Mouse (Mus musculus): ENCODE results near the gene Tnfsf13.
"Not testable (repeated sequence)": the region's sequence is repeated elsewhere in the genome, so short reads cannot be mapped to it uniquely, and the experiment has no call there.

Tnfsf13 gene

GRCm38 (mm10) chr11:69703814-69704612 is 18.4 kb upstream of the Tnfsf13 start:
- DNase-seq (ENCODE audit: low spot score in 2 of 2) = no peak

GRCm38 (mm10) chr11:69703381-69703780 is 17.8 kb upstream of the Tnfsf13 start:
- not testable (repeated sequence) for DNase-seq (ENCODE audit: low spot score in 2 of 2)

- DNase-seq (ENCODE audit: low spot score in 2 of 2) = not testable (repeated sequence)
Measured at GRCm38 (mm10) chr11:69702886-69703285, 17.3 kb upstream of the Tnfsf13 start.

- no peak for DNase-seq (ENCODE audit: low spot score in 2 of 2)
Measured at GRCm38 (mm10) chr11:69699595-69699994, 14.0 kb upstream of the Tnfsf13 start.

GRCm38 (mm10) chr11:69698574-69698973 is 13.0 kb upstream of the Tnfsf13 start:
- no peak for DNase-seq (ENCODE audit: low spot score in 2 of 2)

- DNase-seq (ENCODE audit: low spot score in 2 of 2) = no peak
Measured at GRCm38 (mm10) chr11:69697396-69697795, 11.8 kb upstream of the Tnfsf13 start.

- peak; percentile 36 to 63 for DNase-seq (ENCODE audit: low spot score in 2 of 2)
Measured at GRCm38 (mm10) chr11:69695361-69696181, 10.0 kb upstream of the Tnfsf13 start, which contains the start of the genes Tnfsf12 and Tnfsfm13. Gene Tnfsf12 (minus strand): TSS chr11:69695849. Gene Tnfsfm13 (minus strand): TSS chr11:69696098.

GRCm38 (mm10) chr11:69695046-69695360 is 9.4 kb upstream of the Tnfsf13 start:
- peak in 1 of 2 experiments; percentile 65 for DNase-seq (ENCODE audit: low spot score in 2 of 2)

GRCm38 (mm10) chr11:69693421-69693965 is 7.9 kb upstream of the Tnfsf13 start:
- DNase-seq (ENCODE audit: low spot score in 2 of 2) = no peak

- DNase-seq (ENCODE audit: low spot score in 2 of 2) = no peak
Measured at GRCm38 (mm10) chr11:69692863-69693262, 7.3 kb upstream of the Tnfsf13 start.

- DNase-seq (ENCODE audit: low spot score in 2 of 2) = no peak
Measured at GRCm38 (mm10) chr11:69692196-69692811, 6.7 kb upstream of the Tnfsf13 start.

GRCm38 (mm10) chr11:69689891-69690290 is 4.3 kb upstream of the Tnfsf13 start:
- no peak for DNase-seq (ENCODE audit: low spot score in 2 of 2)

GRCm38 (mm10) chr11:69687061-69687460 is 1.5 kb upstream of the Tnfsf13 start:
- DNase-seq (ENCODE audit: low spot score in 2 of 2) = no peak

- no peak for DNase-seq (ENCODE audit: low spot score in 2 of 2)
Measured at GRCm38 (mm10) chr11:69686377-69686776, 793 bp upstream of the Tnfsf13 start.

- DNase-seq (ENCODE audit: low spot score in 2 of 2) = no peak
Measured at GRCm38 (mm10) chr11:69684936-69685335, 648 bp downstream of the Tnfsf13 start.

- no peak for DNase-seq (ENCODE audit: low spot score in 2 of 2)
Measured at GRCm38 (mm10) chr11:69684128-69684745, 1.3 kb downstream of the Tnfsf13 start.

GRCm38 (mm10) chr11:69683576-69683975 is 2.0 kb downstream of the Tnfsf13 start:
- DNase-seq (ENCODE audit: low spot score in 2 of 2) = no peak

- DNase-seq (ENCODE audit: low spot score in 2 of 2) = peak; percentile 94 to 96
Measured at GRCm38 (mm10) chr11:69682840-69683533, 2.6 kb downstream of the Tnfsf13 start.

- DNase-seq (ENCODE audit: low spot score in 2 of 2) = no peak
Measured at GRCm38 (mm10) chr11:69682209-69682839, 3.3 kb downstream of the Tnfsf13 start.
